Mouse (Mus musculus) embryonic fibroblast, embryonic 13.5 days (primary cell): Measurements from ENCODE around the gene Plekhh3.

ENCODE experiments used
- CTCF ChIP-seq: IDR thresholded peaks from 2 replicates; pipeline ENCODE4 v1.5.1; 2011; ENCODE audit warnings: mild to moderate bottlenecking, control low read depth, low read length, moderate library complexity, borderline replicate concordance; ENCODE audit not compliant: insufficient read depth
- POLR2A ChIP-seq: IDR thresholded peaks from 2 replicates; pipeline ENCODE4 v1.6.1; 2011; ENCODE audit warnings: low read depth, mild to moderate bottlenecking, control low read depth, low read length, moderate library complexity

DNA sequence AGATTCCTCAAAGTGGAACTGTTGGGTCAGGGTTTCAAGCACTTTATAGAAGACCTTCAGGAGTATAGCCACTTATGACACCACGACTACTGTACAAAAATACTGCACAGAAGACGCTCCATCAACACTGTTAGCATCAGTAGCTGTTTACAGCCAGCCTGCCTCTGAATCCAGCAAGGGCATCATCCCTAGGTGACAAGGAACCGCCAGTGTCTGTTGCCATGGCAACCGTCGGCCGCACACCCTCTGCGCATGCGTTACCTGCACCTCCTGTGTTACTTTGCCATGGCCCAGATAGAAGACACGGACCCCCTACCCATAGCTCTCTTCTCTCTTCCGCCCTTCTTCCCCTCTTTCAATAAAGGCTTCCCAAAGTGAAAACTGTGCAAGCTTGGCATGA, 24.8 kb downstream of the Plekhh3 start:
- TF ChIP-seq POLR2A (no peak), CTCF (no peak)
